Mouse (Mus musculus) heart, adult 2 months (tissue): ENCODE results near the gene Gm49387.

Experiments
- CTCF ChIP-seq: fragments of 200-600 bp; IDR thresholded peaks from 2 replicates; pipeline ENCODE4 v1.8.1; 2022; ENCODE audit warnings: antibody characterized with exemption, mild to moderate bottlenecking, moderate library complexity
- EP300 ChIP-seq: fragments of 200-500 bp; IDR thresholded peaks from 2 replicates; pipeline ENCODE4 v1.6.1; 2011; ENCODE audit warnings: low read depth, low read length, control low read depth; ENCODE audit not compliant: insufficient read depth
- POLR2A ChIP-seq: fragments of 200-500 bp; IDR thresholded peaks from 2 replicates; pipeline ENCODE4 v1.6.1; 2011; ENCODE audit warnings: mild to moderate bottlenecking, low read depth, low read length, control low read depth; ENCODE audit not compliant: insufficient read depth

DNA sequence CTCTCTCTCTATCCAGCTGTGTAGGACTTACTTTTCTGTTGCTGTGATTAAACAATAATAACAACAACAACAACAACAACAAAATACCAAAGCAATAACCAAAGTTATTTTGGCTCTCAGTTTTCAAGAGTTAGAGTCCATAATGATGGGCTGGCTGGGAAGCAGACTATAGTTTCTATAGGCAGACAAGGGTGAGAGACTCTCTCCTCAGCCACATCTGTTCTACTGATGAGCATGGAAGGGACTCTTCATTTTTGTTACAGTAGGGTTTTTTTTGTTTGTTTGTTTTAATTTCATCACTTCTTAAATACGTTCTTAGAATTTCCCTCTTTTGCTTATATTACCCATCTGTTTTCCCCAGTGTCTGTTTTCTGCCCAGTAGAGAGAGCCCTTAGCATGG, 11.9 kb upstream of the Gm49387 start:
- TF ChIP-seq POLR2A, result no peak
- no peak for TF ChIP-seq CTCF
- no peak for TF ChIP-seq EP300
